Mouse (Mus musculus): ENCODE results near the gene Zscan18. TPM values are rescaled to one million over a fixed set of nuclear protein-coding genes. Genes with fewer than 3 reads are reported as not detected.
"Not testable (repeated sequence)": the region's sequence is repeated elsewhere in the genome, so short reads cannot be mapped to it uniquely, and the experiment has no call there.

Zscan18 gene
- polyA plus RNA-seq, 1 experiment from 2014 or later, result 11.7 TPM

GRCm38 (mm10) chr7:12797971-12798370 lies 5.5 kb downstream of the Zscan18 start:
- Histone ChIP-seq H3K27ac (ENCODE audit: low read depth, low read length) (no peak overlapping the region), H3K4me3 (ENCODE audit: low read depth, low read length) (no peak overlapping the region), H3K27me3 (ENCODE audit: control insufficient read depth, insufficient read depth, low read length) (no peaks in the 10 kb centered on the region), H3K36me3 (ENCODE audit: control insufficient read depth, insufficient read depth, low read length) (no peaks in the 10 kb centered on the region), H3K4me1 (ENCODE audit: control insufficient read depth, insufficient read depth, low read length) (peaks cover 1% of the 10 kb centered on the region; the same call in 1 of the 2 replicates), H3K9me3 (ENCODE audit: control insufficient read depth, low read length) (peaks cover 11% of the 10 kb centered on the region; the same call in 1 of the 2 replicates), H3K9ac (ENCODE audit: low read length) (no peak overlapping the region), H3K4me2 (no peak overlapping the region)
- 75% methylated on average over 2 of the region's 2 CpGs for WGBS
- DNase-seq (ENCODE audit: low spot score, missing footprints) (no peak), ATAC-seq (ENCODE audit: low FRiP score) (no peak)

GRCm38 (mm10) chr7:12792624-12793023 lies 10.8 kb downstream of the Zscan18 start:
- 86% methylated on average over 11 of the region's 11 CpGs for WGBS
- H3K4me1 ChIP-seq (ENCODE audit: control insufficient read depth, insufficient read depth, low read length); H3K27me3 ChIP-seq (ENCODE audit: control insufficient read depth, insufficient read depth, low read length); H3K36me3 ChIP-seq (ENCODE audit: control insufficient read depth, insufficient read depth, low read length); H3K4me3 ChIP-seq (ENCODE audit: low read depth, low read length); H3K9ac ChIP-seq (ENCODE audit: low read length); H3K27ac ChIP-seq (ENCODE audit: low read depth, low read length); ATAC-seq (ENCODE audit: low FRiP score); H3K4me2 ChIP-seq; DNase-seq (ENCODE audit: low spot score, missing footprints): not testable (repeated sequence)
- peaks cover 11% of the 10 kb centered on the region; the same call in 1 of the 2 replicates for H3K9me3 ChIP-seq (ENCODE audit: control insufficient read depth, low read length)

GRCm38 (mm10) chr7:12788025-12788424 lies 15.4 kb downstream of the Zscan18 start:
- no peaks in the 10 kb centered on the region for H3K27me3 ChIP-seq (ENCODE audit: control insufficient read depth, insufficient read depth, low read length)
- no peak overlapping the region for H3K4me2 ChIP-seq
- ATAC-seq (ENCODE audit: low FRiP score) (peak; percentile 87), DNase-seq (ENCODE audit: low spot score, missing footprints) (peak; percentile 75)
- 34% methylated on average over 5 of the region's 5 CpGs for WGBS
- H3K36me3 ChIP-seq (ENCODE audit: control insufficient read depth, insufficient read depth, low read length), result no peaks in the 10 kb centered on the region
- no peaks in the 10 kb centered on the region for H3K9me3 ChIP-seq (ENCODE audit: control insufficient read depth, low read length)
- no peak overlapping the region for H3K4me3 ChIP-seq (ENCODE audit: low read depth, low read length)
- H3K4me1 ChIP-seq (ENCODE audit: control insufficient read depth, insufficient read depth, low read length), result 0 out of 2 replicates have a peak, but pooled peaks cover 2% of the 10 kb centered on the region
- no peak overlapping the region for H3K9ac ChIP-seq (ENCODE audit: low read length)
- no peak overlapping the region for H3K27ac ChIP-seq (ENCODE audit: low read depth, low read length)

GRCm38 (mm10) chr7:12787333-12787732 lies 16.1 kb downstream of the Zscan18 start:
- Histone ChIP-seq H3K4me2 (no peak overlapping the region), H3K9ac (ENCODE audit: low read length) (no peak overlapping the region), H3K9me3 (ENCODE audit: control insufficient read depth, low read length) (no peaks in the 10 kb centered on the region), H3K27ac (ENCODE audit: low read depth, low read length) (no peak overlapping the region), H3K4me3 (ENCODE audit: low read depth, low read length) (no peak overlapping the region), H3K36me3 (ENCODE audit: control insufficient read depth, insufficient read depth, low read length) (no peaks in the 10 kb centered on the region), H3K27me3 (ENCODE audit: control insufficient read depth, insufficient read depth, low read length) (no peaks in the 10 kb centered on the region), H3K4me1 (ENCODE audit: control insufficient read depth, insufficient read depth, low read length) (0 out of 2 replicates have a peak, but pooled peaks cover 2% of the 10 kb centered on the region)
- 78% methylated on average over 6 of the region's 6 CpGs for WGBS
- DNase-seq (ENCODE audit: low spot score, missing footprints), result no peak
- ATAC-seq (ENCODE audit: low FRiP score), result no peak

- peak; percentile 96 for DNase-seq (ENCODE audit: low spot score, missing footprints)
- 1% methylated on average over 51 of the region's 57 CpGs for WGBS
- peaks cover 3% of the 10 kb centered on the region; the same call in 1 of the 2 replicates for H3K4me1 ChIP-seq (ENCODE audit: control insufficient read depth, insufficient read depth, low read length)
- H3K36me3 ChIP-seq (ENCODE audit: control insufficient read depth, insufficient read depth, low read length), result 0 out of 2 replicates have a peak, but pooled peaks cover under 1% of the 10 kb centered on the region
- ATAC-seq (ENCODE audit: low FRiP score), result peak; percentile 95
- no peaks in the 10 kb centered on the region for H3K9me3 ChIP-seq (ENCODE audit: control insufficient read depth, low read length)
- H3K27me3 ChIP-seq (ENCODE audit: control insufficient read depth, insufficient read depth, low read length), result no peaks in the 10 kb centered on the region
- H3K9ac ChIP-seq (ENCODE audit: low read length), result peak overlapping the region; percentile 64
- H3K4me3 ChIP-seq (ENCODE audit: low read depth, low read length), result peak overlapping the region; percentile 54
- H3K4me2 ChIP-seq, result peak overlapping the region; percentile 65
- no peak overlapping the region for H3K27ac ChIP-seq (ENCODE audit: low read depth, low read length)
Observed at GRCm38 (mm10) chr7:12780151-12780830, 23.1 kb downstream of the Zscan18 start.

GRCm38 (mm10) chr7:12779782-12780150 lies 23.7 kb downstream of the Zscan18 start:
- WGBS, result 19% methylated on average over 10 of the region's 10 CpGs
- Histone ChIP-seq H3K4me1 (ENCODE audit: control insufficient read depth, insufficient read depth, low read length) (peaks cover 3% of the 10 kb centered on the region; the same call in 1 of the 2 replicates), H3K9me3 (ENCODE audit: control insufficient read depth, low read length) (no peaks in the 10 kb centered on the region), H3K9ac (ENCODE audit: low read length) (peak overlapping the region; percentile 64), H3K27me3 (ENCODE audit: control insufficient read depth, insufficient read depth, low read length) (no peaks in the 10 kb centered on the region), H3K27ac (ENCODE audit: low read depth, low read length) (no peak overlapping the region), H3K4me3 (ENCODE audit: low read depth, low read length) (peak overlapping the region; percentile 54), H3K4me2 (peak overlapping the region; percentile 65), H3K36me3 (ENCODE audit: control insufficient read depth, insufficient read depth, low read length) (peaks cover 5% of the 10 kb centered on the region; the same call in 1 of the 2 replicates)
- ATAC-seq (ENCODE audit: low FRiP score) (no peak), DNase-seq (ENCODE audit: low spot score, missing footprints) (no peak)

GRCm38 (mm10) chr7:12779141-12779540 lies 24.3 kb downstream of the Zscan18 start:
- ATAC-seq (ENCODE audit: low FRiP score), result no peak
- Histone ChIP-seq H3K4me2 (no peak overlapping the region), H3K27ac (ENCODE audit: low read depth, low read length) (no peak overlapping the region), H3K4me1 (ENCODE audit: control insufficient read depth, insufficient read depth, low read length) (peaks cover 3% of the 10 kb centered on the region; the same call in 1 of the 2 replicates), H3K9me3 (ENCODE audit: control insufficient read depth, low read length) (no peaks in the 10 kb centered on the region), H3K36me3 (ENCODE audit: control insufficient read depth, insufficient read depth, low read length) (peaks cover 11% of the 10 kb centered on the region), H3K4me3 (ENCODE audit: low read depth, low read length) (no peak overlapping the region), H3K27me3 (ENCODE audit: control insufficient read depth, insufficient read depth, low read length) (no peaks in the 10 kb centered on the region), H3K9ac (ENCODE audit: low read length) (no peak overlapping the region)
- DNase-seq (ENCODE audit: low spot score, missing footprints), result peak; percentile 79
- WGBS, result 90% methylated on average over 5 of the region's 5 CpGs

GRCm38 (mm10) chr7:12774606-12775005 lies 28.8 kb downstream of the Zscan18 start:
- WGBS, result 96% methylated on average over 1 of the region's 1 CpGs

GRCm38 (mm10) chr7:12774111-12774510 lies 29.3 kb downstream of the Zscan18 start:
- no peak for DNase-seq (ENCODE audit: low spot score, missing footprints)
- no peak overlapping the region for H3K4me3 ChIP-seq (ENCODE audit: low read depth, low read length)
- no peak overlapping the region for H3K9ac ChIP-seq (ENCODE audit: low read length)
- H3K4me1 ChIP-seq (ENCODE audit: control insufficient read depth, insufficient read depth, low read length), result no peaks in the 10 kb centered on the region
- no peaks in the 10 kb centered on the region for H3K27me3 ChIP-seq (ENCODE audit: control insufficient read depth, insufficient read depth, low read length)
- no peak overlapping the region for H3K4me2 ChIP-seq
- H3K27ac ChIP-seq (ENCODE audit: low read depth, low read length), result no peak overlapping the region
- 91% methylated on average over 9 of the region's 9 CpGs for WGBS
- no peaks in the 10 kb centered on the region for H3K9me3 ChIP-seq (ENCODE audit: control insufficient read depth, low read length)
- ATAC-seq (ENCODE audit: low FRiP score), result no peak
- H3K36me3 ChIP-seq (ENCODE audit: control insufficient read depth, insufficient read depth, low read length), result peaks cover 13% of the 10 kb centered on the region

More at GRCm38 (mm10) chr7:12774606-12775005, 28.8 kb downstream of the Zscan18 start:
- Histone ChIP-seq H3K4me3 (ENCODE audit: low read depth, low read length) (no peak overlapping the region), H3K4me1 (ENCODE audit: control insufficient read depth, insufficient read depth, low read length) (peaks cover under 1% of the 10 kb centered on the region; the same call in 1 of the 2 replicates), H3K9ac (ENCODE audit: low read length) (no peak overlapping the region), H3K9me3 (ENCODE audit: control insufficient read depth, low read length) (no peaks in the 10 kb centered on the region), H3K27ac (ENCODE audit: low read depth, low read length) (no peak overlapping the region), H3K4me2 (no peak overlapping the region), H3K27me3 (ENCODE audit: control insufficient read depth, insufficient read depth, low read length) (no peaks in the 10 kb centered on the region), H3K36me3 (ENCODE audit: control insufficient read depth, insufficient read depth, low read length) (peaks cover 13% of the 10 kb centered on the region)
- ATAC-seq (ENCODE audit: low FRiP score), result no peak
- no peak for DNase-seq (ENCODE audit: low spot score, missing footprints)

Data from midbrain, embryonic 11.5 days (tissue).